9 mouse cellular contexts compared by ENCODE assay signal in the genomic region with DNA sequence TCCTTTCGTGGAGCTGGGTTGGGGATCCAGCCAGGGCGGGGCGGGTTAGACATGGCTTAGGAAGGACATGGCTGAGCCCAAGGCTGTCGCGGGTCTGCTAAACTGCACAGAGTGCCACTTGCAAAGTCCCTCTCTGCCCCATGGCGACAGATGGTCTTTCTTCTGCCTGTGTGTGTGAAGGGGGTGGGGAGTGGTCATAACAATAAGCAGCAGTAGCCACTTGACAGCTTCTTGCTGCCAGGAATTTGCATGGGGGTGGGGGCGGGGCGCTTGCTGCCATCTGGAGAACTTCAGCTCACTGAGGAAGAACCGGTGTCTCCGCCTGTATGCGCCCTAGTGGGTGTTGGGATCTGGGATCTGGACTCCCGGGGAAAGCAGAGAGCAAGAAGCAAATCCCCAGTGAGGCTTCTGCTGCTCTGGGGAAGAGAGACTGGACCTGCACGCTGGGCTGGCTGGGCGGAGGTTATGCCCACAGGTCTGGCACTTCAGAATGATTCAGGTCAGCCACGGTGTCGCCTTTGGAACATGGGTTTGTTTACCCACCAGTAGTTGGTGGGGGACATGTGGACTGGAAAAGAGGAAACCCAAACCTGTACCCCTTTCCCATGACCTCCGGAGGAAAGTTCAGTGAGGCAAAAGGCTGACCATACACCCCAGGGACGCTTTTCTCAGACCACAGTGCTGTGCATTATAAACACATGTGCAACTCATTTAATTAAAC.
A peak's percentile ranks its signal among the peaks of the same experiment; 100 is the strongest.
DNase-seq lines count a peak whose midpoint lies in the region; ATAC-seq and TF ChIP-seq lines count a peak whose summit lies in the region.
"Had no signal": no experiment of that assay in that cellular context is flagged by ENCODE, and none has a peak within 500 bp of the region (broad histone marks: within the 10 kb centered on the region; RNA-seq: fewer than 3 reads in every experiment).

No protein-coding gene starts in this region.

- TF ChIP-seq POLR2A in testis, adult 2 months (IDR thresholded peaks at IDR 0.05; ENCODE audit: control insufficient read depth, low read depth, low read length) = 0 out of 2 replicates have a peak, but pooled peaks have one; percentile 14

- peak overlapping the region; percentile 66 for H3K4me2 ChIP-seq in embryonic facial prominence, embryonic 13.5 days
- peak overlapping the region; percentile 64 for H3K4me2 ChIP-seq in heart, embryonic 11.5 days
- peak overlapping the region; percentile 50 for H3K4me2 ChIP-seq in kidney, embryonic 14.5 days (replicated peaks; ENCODE audit: low read depth, low read length)
- peak overlapping the region; percentile 23 for H3K4me2 ChIP-seq in liver, embryonic 14.5 days (ENCODE audit: low read depth)
- H3K4me2 ChIP-seq in neural tube, embryonic 13.5 days = peak overlapping the region; percentile 63

- ATAC-seq in embryonic facial prominence, embryonic 13.5 days (ENCODE audit: insufficient number of reproducible peaks, insufficient read depth, low FRiP score, low TSS enrichment, low read depth) = peak; percentile 64
- peak; percentile 90 for ATAC-seq in heart, embryonic 11.5 days (replicated peaks; ENCODE audit: insufficient number of reproducible peaks, low FRiP score, low TSS enrichment)
- ATAC-seq in kidney, embryonic 14.5 days (ENCODE audit: low FRiP score, low TSS enrichment) = peak; percentile 93
- ATAC-seq in liver, embryonic 14.5 days (ENCODE audit: insufficient read depth) = no peak
- ATAC-seq in neural tube, embryonic 13.5 days (ENCODE audit: low read depth) = peak; percentile 94

- H3K4me1 ChIP-seq in embryonic facial prominence, embryonic 13.5 days = peaks cover 28% of the 10 kb centered on the region
- peaks cover 5% of the 10 kb centered on the region for H3K4me1 ChIP-seq in heart, embryonic 11.5 days (ENCODE audit: control insufficient read depth, insufficient read depth, low read length)
- H3K4me1 ChIP-seq in kidney, embryonic 14.5 days (ENCODE audit: control insufficient read depth, insufficient read depth, low read length) = peaks cover 3% of the 10 kb centered on the region; the same call in 1 of the 2 replicates
- H3K4me1 ChIP-seq in liver, embryonic 14.5 days (replicated peaks; ENCODE audit: control insufficient read depth in 2 of 2, insufficient read depth in 2 of 2, low read length in 1 of 2) = peaks cover 0 to 7% of the 10 kb centered on the region in 2 experiments; a peak in 1 of 4 replicates
- peaks cover 26% of the 10 kb centered on the region for H3K4me1 ChIP-seq in neural tube, embryonic 13.5 days (replicated peaks)
- peaks cover 3% of the 10 kb centered on the region for H3K4me1 ChIP-seq in testis, adult 2 months (ENCODE audit: control insufficient read depth, insufficient read depth, low read length)
- H3K4me1 ChIP-seq: megakaryocyte, embryonic 14.5 days had no signal

- TF ChIP-seq CTCF in liver, embryonic 14.5 days (IDR thresholded peaks at IDR 0.05; ENCODE audit: low read depth) = no peak
- no peak for TF ChIP-seq CTCF in testis, adult 2 months (IDR thresholded peaks at IDR 0.05; ENCODE audit: control insufficient read depth, insufficient read depth, insufficient replicate concordance, low read depth, low read length)

- peak overlapping the region; percentile 63 for H3K9ac ChIP-seq in embryonic facial prominence, embryonic 13.5 days
- H3K9ac ChIP-seq in heart, embryonic 11.5 days (ENCODE audit: low read depth, low read length) = peak overlapping the region; percentile 60
- H3K9ac ChIP-seq in kidney, embryonic 14.5 days (ENCODE audit: low read depth, low read length) = peak overlapping the region; percentile 54
- H3K9ac ChIP-seq in liver, embryonic 14.5 days (replicated peaks) = no peak overlapping the region
- peak overlapping the region; percentile 63 for H3K9ac ChIP-seq in neural tube, embryonic 13.5 days

- peak overlapping the region; percentile 38 for H3K4me3 ChIP-seq in embryonic facial prominence, embryonic 13.5 days
- peak overlapping the region; percentile 31 for H3K4me3 ChIP-seq in heart, embryonic 11.5 days (ENCODE audit: low read depth, low read length)
- H3K4me3 ChIP-seq in kidney, embryonic 14.5 days (ENCODE audit: low read length) = peak overlapping the region; percentile 28
- H3K4me3 ChIP-seq in liver, embryonic 14.5 days (ENCODE audit: insufficient read depth in 1 of 2, low read depth in 2 of 2, low read length in 2 of 2) = peak overlapping the region; percentile 3 to 20; a peak in 3 of 4 replicates
- peak overlapping the region; percentile 27 for H3K4me3 ChIP-seq in neural tube, embryonic 13.5 days
- peak overlapping the region; percentile 52 for H3K4me3 ChIP-seq in testis, adult 2 months (ENCODE audit: control insufficient read depth, low read depth, low read length)
- H3K4me3 ChIP-seq: megakaryocyte, embryonic 14.5 days had no signal

- H3K27me3 ChIP-seq in embryonic facial prominence, embryonic 13.5 days = no peaks in the 10 kb centered on the region
- H3K27me3 ChIP-seq in heart, embryonic 11.5 days (ENCODE audit: control insufficient read depth, insufficient read depth, low read length) = no peaks in the 10 kb centered on the region
- H3K27me3 ChIP-seq in kidney, embryonic 14.5 days (ENCODE audit: control insufficient read depth, insufficient read depth, low read length) = no peaks in the 10 kb centered on the region
- no peaks in the 10 kb centered on the region for H3K27me3 ChIP-seq in liver, embryonic 14.5 days (ENCODE audit: control insufficient read depth, insufficient read depth, low read length)
- H3K27me3 ChIP-seq in neural tube, embryonic 13.5 days = no peaks in the 10 kb centered on the region
- no peaks in the 10 kb centered on the region for H3K27me3 ChIP-seq in testis, adult 2 months (ENCODE audit: control insufficient read depth, insufficient read depth, low read length)
- H3K27me3 ChIP-seq: megakaryocyte, embryonic 14.5 days had no signal

- peak; percentile 4 to 5 for DNase-seq in layer of hippocampus, adult 8-10 months (ENCODE audit: low spot score in 2 of 2)
- no peak for DNase-seq in layer of hippocampus, adult 11-12 months (ENCODE audit: low spot score)
- DNase-seq in liver, embryonic 14.5 days (ENCODE audit: low read depth in 3 of 3, low spot score in 3 of 3) = no peak

- 4% methylated on average over 18 of the region's 18 CpGs for WGBS in embryonic facial prominence, embryonic 13.5 days
- WGBS in heart, embryonic 11.5 days (ENCODE audit: insufficient replicate concordance) = 2% methylated on average over 18 of the region's 18 CpGs
- WGBS in kidney, embryonic 14.5 days = 2% methylated on average over 18 of the region's 18 CpGs
- 4% methylated on average over 18 of the region's 18 CpGs for WGBS in liver, embryonic 14.5 days (ENCODE audit: insufficient replicate concordance)
- 2% methylated on average over 18 of the region's 18 CpGs for WGBS in neural tube, embryonic 13.5 days

- peak overlapping the region; percentile 82 for H3K27ac ChIP-seq in embryonic facial prominence, embryonic 13.5 days
- H3K27ac ChIP-seq in heart, embryonic 11.5 days (ENCODE audit: low read depth, low read length) = peak overlapping the region; percentile 80
- H3K27ac ChIP-seq in kidney, embryonic 14.5 days (ENCODE audit: low read depth, low read length) = peak overlapping the region; percentile 63
- H3K27ac ChIP-seq in liver, embryonic 14.5 days = no peak overlapping the region
- peak overlapping the region; percentile 83 for H3K27ac ChIP-seq in neural tube, embryonic 13.5 days (replicated peaks)
- H3K27ac ChIP-seq in testis, adult 2 months (ENCODE audit: control insufficient read depth, insufficient read depth, low read depth, low read length) = no peak overlapping the region

- TF ChIP-seq EP300 in liver, embryonic 14.5 days (IDR thresholded peaks at IDR 0.05; ENCODE audit: low read depth) = no peak

- no peaks in the 10 kb centered on the region for H3K9me3 ChIP-seq in embryonic facial prominence, embryonic 13.5 days
- H3K9me3 ChIP-seq in heart, embryonic 11.5 days (replicated peaks; ENCODE audit: control insufficient read depth, low read length) = no peaks in the 10 kb centered on the region
- no peaks in the 10 kb centered on the region for H3K9me3 ChIP-seq in kidney, embryonic 14.5 days (ENCODE audit: control insufficient read depth, low read length)
- H3K9me3 ChIP-seq in liver, embryonic 14.5 days (ENCODE audit: control insufficient read depth, low read length) = no peaks in the 10 kb centered on the region
- H3K9me3 ChIP-seq in neural tube, embryonic 13.5 days = no peaks in the 10 kb centered on the region
- H3K9me3 ChIP-seq: megakaryocyte, embryonic 14.5 days had no signal

- no peaks in the 10 kb centered on the region for H3K36me3 ChIP-seq in embryonic facial prominence, embryonic 13.5 days
- H3K36me3 ChIP-seq in heart, embryonic 11.5 days (ENCODE audit: control insufficient read depth, insufficient read depth, low read length) = no peaks in the 10 kb centered on the region
- H3K36me3 ChIP-seq in kidney, embryonic 14.5 days (ENCODE audit: control insufficient read depth, insufficient read depth, low read length) = no peaks in the 10 kb centered on the region
- H3K36me3 ChIP-seq in liver, embryonic 14.5 days (replicated peaks; ENCODE audit: control insufficient read depth, insufficient read depth, low read depth) = no peaks in the 10 kb centered on the region
- H3K36me3 ChIP-seq in neural tube, embryonic 13.5 days = no peaks in the 10 kb centered on the region
- H3K36me3 ChIP-seq in testis, adult 2 months (ENCODE audit: control insufficient read depth, insufficient read depth, low read length) = no peaks in the 10 kb centered on the region

Comparison
In these comparisons a context has a peak if more than half of its experiments do, and no peak if none do; other contexts are left out.
1. DNase-seq: peak in layer of hippocampus, adult 8-10 months (2 of 2); none in layer of hippocampus, adult 11-12 months (single experiment) and liver, embryonic 14.5 days (0 of 3).
2. H3K27ac ChIP-seq: peak in embryonic facial prominence, embryonic 13.5 days (single experiment), heart, embryonic 11.5 days (single experiment), kidney, embryonic 14.5 days (single experiment) and neural tube, embryonic 13.5 days (single experiment); none in liver, embryonic 14.5 days (single experiment) and testis, adult 2 months (single experiment).
3. Peak in every context shown above with its lines, with median percentiles within 50 percentile points of each other: H3K4me2 ChIP-seq and H3K4me3 ChIP-seq.